Mouse (Mus musculus): ENCODE results near the gene Fam198b. TPM values are rescaled to one million over a fixed set of nuclear protein-coding genes. Genes with fewer than 3 reads are reported as not detected.
A peak's percentile ranks its signal among the peaks of the same experiment; 100 is the strongest.

The Fam198b gene
- polyA plus RNA-seq, 1 experiment = 2.4 TPM

DNA sequence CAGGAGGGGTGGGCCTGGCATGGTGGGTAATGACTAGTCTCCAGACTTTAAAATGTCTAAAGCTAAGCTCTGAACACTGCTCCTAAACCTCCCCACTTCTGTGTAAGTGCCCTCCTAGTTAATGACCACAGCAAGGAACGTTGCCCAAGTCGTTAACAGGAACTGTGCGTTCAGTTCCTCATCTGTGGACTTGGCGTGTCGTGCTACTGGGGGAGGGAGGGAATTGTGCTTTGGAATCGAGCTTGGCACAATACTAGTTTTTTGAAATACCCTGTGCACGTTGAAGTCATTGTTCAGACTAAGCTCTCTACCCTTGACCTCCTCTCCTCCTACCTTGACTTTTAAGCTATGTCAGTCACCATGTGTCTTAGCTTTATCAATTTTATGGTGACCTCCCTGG is 19.5 kb upstream of the Fam198b start:
- WGBS = 30% methylated on average over 7 of the region's 7 CpGs
- TF ChIP-seq POLR2A (IDR thresholded peaks at IDR 0.05; ENCODE audit: low read depth, low read length) = no peak
- TF ChIP-seq CTCF (conservative IDR thresholded peaks at IDR 0.05; ENCODE audit: insufficient read depth, insufficient read length, low read depth, low read length) = no peak
- DNase-seq = peak; percentile 36

DNA sequence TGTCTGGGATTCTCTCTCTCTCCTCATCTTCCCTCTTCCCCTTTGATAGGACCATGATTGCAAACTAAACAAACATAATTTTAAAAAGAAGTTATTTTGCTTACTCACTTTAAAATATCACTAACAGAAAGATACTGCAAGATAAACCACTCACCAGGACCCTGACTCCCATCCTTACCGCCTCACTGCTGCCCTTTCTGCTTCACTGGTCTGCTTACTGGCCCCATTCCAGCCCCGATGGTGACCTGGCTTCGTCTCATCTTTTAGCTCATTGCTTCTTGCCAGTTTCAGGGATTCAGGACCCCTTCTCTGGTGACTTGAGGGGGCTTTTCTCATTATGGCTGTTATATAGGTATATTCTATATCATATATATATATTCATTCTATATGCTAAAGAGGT is 18.2 kb upstream of the Fam198b start:
- 47% methylated on average over 3 of the region's 3 CpGs for WGBS
- no peak overlapping the region for H3K27ac ChIP-seq (ENCODE audit: insufficient read depth, low read depth, low read length)
- H3K4me1 ChIP-seq (ENCODE audit: control insufficient read depth, insufficient read depth, low read length) = peaks cover 4% of the 10 kb centered on the region; the same call in 1 of the 2 replicates
- H3K36me3 ChIP-seq (ENCODE audit: control insufficient read depth, insufficient read depth, low read length) = no peaks in the 10 kb centered on the region
- no peaks in the 10 kb centered on the region for H3K27me3 ChIP-seq (replicated peaks; ENCODE audit: control insufficient read depth, insufficient read depth, low read length)
- TF ChIP-seq CTCF (conservative IDR thresholded peaks at IDR 0.05; ENCODE audit: insufficient read depth, insufficient read length, low read depth, low read length) = no peak
- no peak for TF ChIP-seq POLR2A (IDR thresholded peaks at IDR 0.05; ENCODE audit: low read depth, low read length)
- peak; percentile 74 for DNase-seq
- H3K4me3 ChIP-seq (ENCODE audit: insufficient read depth, low read depth, low read length) = no peak overlapping the region

More for the DNA sequence above, 19.5 kb upstream of the Fam198b start:
- H3K27me3 ChIP-seq (replicated peaks; ENCODE audit: control insufficient read depth, insufficient read depth, low read length) = no peaks in the 10 kb centered on the region
- H3K27ac ChIP-seq (ENCODE audit: insufficient read depth, low read depth, low read length) = no peak overlapping the region
- peaks cover 4% of the 10 kb centered on the region; the same call in 1 of the 2 replicates for H3K4me1 ChIP-seq (ENCODE audit: control insufficient read depth, insufficient read depth, low read length)
- no peak overlapping the region for H3K4me3 ChIP-seq (ENCODE audit: insufficient read depth, low read depth, low read length)
- no peaks in the 10 kb centered on the region for H3K36me3 ChIP-seq (ENCODE audit: control insufficient read depth, insufficient read depth, low read length)

DNA sequence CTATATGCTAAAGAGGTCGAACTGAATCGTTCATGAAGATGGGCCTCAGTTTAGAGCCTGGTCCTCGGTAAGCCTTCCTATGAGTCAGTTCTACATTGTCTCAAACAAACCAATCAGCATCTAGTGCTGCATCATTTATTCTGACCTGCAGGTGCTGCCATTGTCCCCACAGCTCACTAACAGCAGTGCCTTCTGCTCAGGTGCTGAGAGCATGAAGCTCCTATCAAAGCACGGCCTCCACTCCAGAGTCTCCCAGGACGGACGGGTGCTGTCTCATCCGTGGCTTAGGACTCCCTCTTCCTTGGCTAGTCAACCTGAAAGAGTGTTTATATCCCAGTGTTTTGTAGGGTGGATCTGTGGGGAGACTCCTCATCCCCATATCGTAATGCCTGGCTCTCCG is 17.8 kb upstream of the Fam198b start:
- H3K4me3 ChIP-seq (ENCODE audit: insufficient read depth, low read depth, low read length) = no peak overlapping the region
- TF ChIP-seq POLR2A (IDR thresholded peaks at IDR 0.05; ENCODE audit: low read depth, low read length) (no peak), CTCF (conservative IDR thresholded peaks at IDR 0.05; ENCODE audit: insufficient read depth, insufficient read length, low read depth, low read length) (no peak)
- no peaks in the 10 kb centered on the region for H3K27me3 ChIP-seq (replicated peaks; ENCODE audit: control insufficient read depth, insufficient read depth, low read length)
- no peak overlapping the region for H3K27ac ChIP-seq (ENCODE audit: insufficient read depth, low read depth, low read length)
- no peaks in the 10 kb centered on the region for H3K36me3 ChIP-seq (ENCODE audit: control insufficient read depth, insufficient read depth, low read length)
- peaks cover 4% of the 10 kb centered on the region; the same call in 1 of the 2 replicates for H3K4me1 ChIP-seq (ENCODE audit: control insufficient read depth, insufficient read depth, low read length)
- 68% methylated on average over 9 of the region's 9 CpGs for WGBS
- DNase-seq = no peak

DNA sequence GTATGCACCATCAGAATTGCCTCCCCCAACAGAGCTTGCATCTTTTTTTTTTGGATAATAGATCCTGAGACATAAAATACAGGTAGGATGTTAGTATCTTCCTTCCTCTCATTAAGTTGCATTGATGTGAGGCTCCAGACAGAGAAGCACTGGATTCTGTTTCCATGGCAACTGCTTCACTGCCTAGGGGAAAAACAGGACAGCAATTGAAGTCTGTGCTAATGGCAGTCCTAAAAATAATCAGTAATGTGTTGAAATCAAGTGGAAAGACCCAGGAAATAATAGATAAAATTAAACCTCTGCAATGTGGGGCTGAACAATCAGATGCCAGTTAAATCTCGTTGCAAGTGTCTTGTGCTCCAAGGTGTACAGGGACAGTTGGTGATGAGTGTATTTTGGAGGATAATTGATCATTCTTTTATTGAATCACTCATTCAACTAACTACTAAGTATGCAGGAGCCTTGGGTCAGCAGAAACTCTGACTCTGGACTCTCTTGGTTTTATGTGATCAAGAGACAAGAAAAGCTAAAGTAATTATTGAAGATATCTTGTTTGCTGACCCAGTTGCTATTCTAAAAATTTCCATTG is 17.1 kb upstream of the Fam198b start:
- Histone ChIP-seq H3K36me3 (ENCODE audit: control insufficient read depth, insufficient read depth, low read length) (no peaks in the 10 kb centered on the region), H3K4me3 (ENCODE audit: insufficient read depth, low read depth, low read length) (no peak overlapping the region), H3K27ac (ENCODE audit: insufficient read depth, low read depth, low read length) (no peak overlapping the region), H3K4me1 (ENCODE audit: control insufficient read depth, insufficient read depth, low read length) (peaks cover 4% of the 10 kb centered on the region; the same call in 1 of the 2 replicates), H3K27me3 (replicated peaks; ENCODE audit: control insufficient read depth, insufficient read depth, low read length) (no peaks in the 10 kb centered on the region)
- WGBS = 74% methylated on average over 1 of the region's 1 CpGs
- no peak for TF ChIP-seq POLR2A (IDR thresholded peaks at IDR 0.05; ENCODE audit: low read depth, low read length)
- no peak for TF ChIP-seq CTCF (conservative IDR thresholded peaks at IDR 0.05; ENCODE audit: insufficient read depth, insufficient read length, low read depth, low read length)
- no peak for DNase-seq

DNA sequence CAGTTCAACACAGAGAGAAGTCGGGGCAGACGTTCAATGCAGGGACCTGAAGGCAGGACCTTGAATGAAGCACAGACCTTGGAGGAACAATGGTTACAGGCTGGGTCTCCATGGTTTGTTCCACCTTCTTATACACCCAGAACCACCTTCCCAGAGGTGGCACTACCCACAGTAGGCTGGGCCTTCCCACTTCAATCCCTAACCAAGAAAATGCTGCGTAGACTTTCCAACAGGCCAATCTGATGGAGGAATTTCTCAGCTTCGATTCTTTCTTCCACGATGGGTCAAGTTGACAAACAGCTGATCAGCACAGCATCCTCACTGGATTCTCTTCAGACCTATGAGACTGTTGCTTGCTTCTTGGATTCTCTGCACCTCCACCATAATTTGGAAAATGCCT is 8.9 kb upstream of the Fam198b start:
- no peak overlapping the region for H3K27ac ChIP-seq (ENCODE audit: insufficient read depth, low read depth, low read length)
- 91% methylated on average over 5 of the region's 5 CpGs for WGBS
- no peak for DNase-seq
- peaks cover 11% of the 10 kb centered on the region for H3K4me1 ChIP-seq (ENCODE audit: control insufficient read depth, insufficient read depth, low read length)
- TF ChIP-seq POLR2A (IDR thresholded peaks at IDR 0.05; ENCODE audit: low read depth, low read length) (no peak), CTCF (conservative IDR thresholded peaks at IDR 0.05; ENCODE audit: insufficient read depth, insufficient read length, low read depth, low read length) (no peak)
- no peaks in the 10 kb centered on the region for H3K36me3 ChIP-seq (ENCODE audit: control insufficient read depth, insufficient read depth, low read length)
- H3K4me3 ChIP-seq (ENCODE audit: insufficient read depth, low read depth, low read length) = no peak overlapping the region
- no peaks in the 10 kb centered on the region for H3K27me3 ChIP-seq (replicated peaks; ENCODE audit: control insufficient read depth, insufficient read depth, low read length)

DNA sequence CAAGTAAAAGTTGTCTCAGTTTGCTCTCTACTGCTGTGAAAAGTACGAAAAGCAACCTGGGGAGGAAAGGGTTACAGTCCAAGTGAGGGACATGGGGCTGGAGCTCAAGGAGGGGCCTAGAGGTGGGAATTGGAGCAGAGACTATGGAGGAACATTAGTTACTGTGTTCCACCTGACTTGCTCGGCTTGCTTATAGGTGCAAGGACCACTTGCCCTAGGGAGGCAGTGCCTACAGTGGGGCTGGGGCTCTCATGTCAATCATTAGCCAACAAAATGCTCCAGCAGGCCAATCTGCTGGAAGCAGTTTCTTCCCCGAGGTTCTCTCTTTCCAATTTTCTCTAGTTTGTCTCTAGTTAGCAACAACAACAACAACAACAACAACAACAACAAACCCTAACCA is 6.0 kb upstream of the Fam198b start:
- Histone ChIP-seq H3K4me3 (ENCODE audit: insufficient read depth, low read depth, low read length) (no peak overlapping the region), H3K27ac (ENCODE audit: insufficient read depth, low read depth, low read length) (no peak overlapping the region), H3K27me3 (replicated peaks; ENCODE audit: control insufficient read depth, insufficient read depth, low read length) (no peaks in the 10 kb centered on the region), H3K36me3 (ENCODE audit: control insufficient read depth, insufficient read depth, low read length) (no peaks in the 10 kb centered on the region), H3K4me1 (ENCODE audit: control insufficient read depth, insufficient read depth, low read length) (peaks cover 11% of the 10 kb centered on the region)
- DNase-seq = no peak
- 39% methylated on average over 3 of the region's 3 CpGs for WGBS
- no peak for TF ChIP-seq CTCF (conservative IDR thresholded peaks at IDR 0.05; ENCODE audit: insufficient read depth, insufficient read length, low read depth, low read length)
- no peak for TF ChIP-seq POLR2A (IDR thresholded peaks at IDR 0.05; ENCODE audit: low read depth, low read length)

DNA sequence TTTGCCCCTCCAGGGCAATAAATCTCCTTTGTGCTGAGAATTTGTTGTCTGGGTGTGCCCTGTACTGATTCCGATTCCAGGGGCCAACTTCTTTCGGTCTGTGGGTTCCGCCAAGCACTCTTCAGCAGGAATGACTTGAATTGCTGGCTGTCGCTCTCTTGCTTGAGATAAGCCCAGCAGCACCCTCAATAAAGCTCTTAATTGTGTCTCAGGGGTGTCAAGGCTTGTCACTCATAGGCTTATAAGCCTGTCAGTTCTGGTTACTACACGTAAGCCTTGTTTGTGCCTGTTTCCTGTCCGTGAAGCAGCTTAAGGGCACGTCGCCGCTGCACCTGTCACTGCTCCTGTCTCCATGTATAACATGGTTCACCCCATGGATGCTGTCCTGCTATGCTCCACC is 5.1 kb upstream of the Fam198b start:
- H3K4me3 ChIP-seq (ENCODE audit: insufficient read depth, low read depth, low read length) = no peak overlapping the region
- H3K36me3 ChIP-seq (ENCODE audit: control insufficient read depth, insufficient read depth, low read length) = no peaks in the 10 kb centered on the region
- TF ChIP-seq POLR2A (IDR thresholded peaks at IDR 0.05; ENCODE audit: low read depth, low read length) (no peak), CTCF (conservative IDR thresholded peaks at IDR 0.05; ENCODE audit: insufficient read depth, insufficient read length, low read depth, low read length) (no peak)
- 68% methylated on average over 9 of the region's 9 CpGs for WGBS
- no peaks in the 10 kb centered on the region for H3K27me3 ChIP-seq (replicated peaks; ENCODE audit: control insufficient read depth, insufficient read depth, low read length)
- no peak for DNase-seq
- H3K4me1 ChIP-seq (ENCODE audit: control insufficient read depth, insufficient read depth, low read length) = peaks cover 11% of the 10 kb centered on the region
- no peak overlapping the region for H3K27ac ChIP-seq (ENCODE audit: insufficient read depth, low read depth, low read length)

Data from kidney, adult 2 months (tissue).